In genomic region chr11:97781832-97782563, GRCm38 (mm10) we compare ENCODE assay signal across 7 mouse cellular contexts. TPM values are rescaled to one million over a fixed set of nuclear protein-coding genes. Genes with fewer than 3 reads are reported as not detected.
DNase-seq lines count a peak whose midpoint lies in the region; ATAC-seq lines count a peak whose summit lies in the region.

Gene Rpl23 (minus strand): TSS chr11:97782437.

- WGBS in embryonic facial prominence, embryonic 11.5 days, result under 1% methylated on average over 67 of the region's 67 CpGs
- under 1% methylated on average over 67 of the region's 67 CpGs for WGBS in limb, embryonic 10.5 days
- WGBS in midbrain, embryonic 13.5 days, result under 1% methylated on average over 67 of the region's 67 CpGs

- H3K9ac ChIP-seq in embryonic facial prominence, embryonic 11.5 days (replicated peaks; ENCODE audit: low read length), result peak within 1 kb of the TSS; percentile 100
- peak within 1 kb of the TSS; percentile 96 for H3K9ac ChIP-seq in midbrain, embryonic 13.5 days (replicated peaks)

- H3K9me3 ChIP-seq in embryonic facial prominence, embryonic 11.5 days (replicated peaks; ENCODE audit: control insufficient read depth, low read length), result no peaks in the 10 kb centered on the region
- no peaks in the 10 kb centered on the region for H3K9me3 ChIP-seq in limb, embryonic 10.5 days (replicated peaks)
- H3K9me3 ChIP-seq in midbrain, embryonic 13.5 days, result no peaks in the 10 kb centered on the region

- H3K4me2 ChIP-seq in embryonic facial prominence, embryonic 11.5 days (ENCODE audit: low read depth, low read length), result peak within 1 kb of the TSS; percentile 67
- H3K4me2 ChIP-seq in midbrain, embryonic 13.5 days (replicated peaks), result peak within 1 kb of the TSS; percentile 79

- H3K36me3 ChIP-seq in embryonic facial prominence, embryonic 11.5 days (replicated peaks; ENCODE audit: control insufficient read depth, insufficient read depth, low read depth, low read length), result peaks cover 15% of the 10 kb centered on the region
- H3K36me3 ChIP-seq in limb, embryonic 10.5 days, result peaks cover 44% of the 10 kb centered on the region
- H3K36me3 ChIP-seq in midbrain, embryonic 13.5 days, result peaks cover 40% of the 10 kb centered on the region

- H3K27ac ChIP-seq in embryonic facial prominence, embryonic 11.5 days (replicated peaks; ENCODE audit: low read depth, low read length), result peak within 1 kb of the TSS; percentile 77
- H3K27ac ChIP-seq in limb, embryonic 10.5 days, result peak within 1 kb of the TSS; percentile 98
- peak within 1 kb of the TSS; percentile 88 for H3K27ac ChIP-seq in midbrain, embryonic 13.5 days

- H3K27me3 ChIP-seq in embryonic facial prominence, embryonic 11.5 days (ENCODE audit: control insufficient read depth, insufficient read depth, low read length), result no peaks in the 10 kb centered on the region
- H3K27me3 ChIP-seq in limb, embryonic 10.5 days (ENCODE audit: low read depth, poor library complexity, severe bottlenecking), result no peaks in the 10 kb centered on the region
- no peaks in the 10 kb centered on the region for H3K27me3 ChIP-seq in midbrain, embryonic 13.5 days

- ATAC-seq in embryonic facial prominence, embryonic 11.5 days (replicated peaks; ENCODE audit: insufficient number of reproducible peaks, low FRiP score, low TSS enrichment, low read depth), result peak; percentile 86
- peak; percentile 97 for ATAC-seq in granulocyte monocyte progenitor cell, adult 5-6 weeks (replicated peaks; ENCODE audit: poor library complexity, severe bottlenecking)
- ATAC-seq in midbrain, embryonic 13.5 days, result peak; percentile 93

- peaks cover 8% of the 10 kb centered on the region; the same call in 1 of the 2 replicates for H3K4me1 ChIP-seq in embryonic facial prominence, embryonic 11.5 days (ENCODE audit: control insufficient read depth, insufficient read depth, low read length)
- H3K4me1 ChIP-seq in limb, embryonic 10.5 days, result peaks cover 14% of the 10 kb centered on the region
- peaks cover 29% of the 10 kb centered on the region for H3K4me1 ChIP-seq in midbrain, embryonic 13.5 days (replicated peaks)

- H3K4me3 ChIP-seq in embryonic facial prominence, embryonic 11.5 days (ENCODE audit: low read depth, low read length), result peak within 1 kb of the TSS; percentile 96
- H3K4me3 ChIP-seq in limb, embryonic 10.5 days, result peak within 1 kb of the TSS; percentile 80
- H3K4me3 ChIP-seq in midbrain, embryonic 13.5 days (replicated peaks), result peak within 1 kb of the TSS; percentile 81

- peak; percentile 100 for DNase-seq in adrenal gland, postnatal 14 days
- peak; percentile 100 for DNase-seq in embryonic facial prominence, embryonic 11.5 days (ENCODE audit: low spot score)
- DNase-seq in kidney, adult 11 months, result peak; percentile 97
- peak; percentile 100 for DNase-seq in limb, embryonic 10.5 days (ENCODE audit: low spot score)
- peak; percentile 98 for DNase-seq in spleen, adult 12 weeks (ENCODE audit: low spot score)

RNA-seq across cellular contexts. Expression of gene Rpl23, which starts in this region (rescaled TPM):
- total RNA-seq in adrenal gland, postnatal 14 days (2021), result 809 and 980 TPM in 2 replicates
- polyA plus RNA-seq in embryonic facial prominence, embryonic 11.5 days (2014; fragmentation: Nextera tagmentation; extraction: Ambion mirVana), result 524 and 537 TPM in 2 replicates
- total RNA-seq in granulocyte monocyte progenitor cell, adult 5-6 weeks (2014; fragmentation: Nextera tagmentation), result 2,177 and 2,335 TPM in 2 replicates
- total RNA-seq in granulocyte monocyte progenitor cell, adult 5-6 weeks (2017), result 2,263 and 3,329 TPM in 2 replicates
- polyA plus RNA-seq in limb, embryonic 10.5 days (2016; fragmentation: Nextera tagmentation; extraction: Ambion mirVana), result 449 and 506 TPM in 2 replicates
- polyA plus RNA-seq in midbrain, embryonic 13.5 days (2015; fragmentation: Nextera tagmentation; extraction: Ambion mirVana), result 363 and 377 TPM in 2 replicates

Comparison
In these comparisons a context has a peak if more than half of its experiments do, and no peak if none do; other contexts are left out.
1. Peak in every context shown above with its lines: DNase-seq, ATAC-seq, H3K4me3 ChIP-seq and H3K27ac ChIP-seq.